Mouse (Mus musculus): ENCODE measurements around the gene Pxn. TPM values are rescaled to one million over a fixed set of nuclear protein-coding genes. Genes with fewer than 3 reads are reported as not detected.

Gene Pxn
- polyA plus RNA-seq, 1 experiment: 120 TPM

DNA sequence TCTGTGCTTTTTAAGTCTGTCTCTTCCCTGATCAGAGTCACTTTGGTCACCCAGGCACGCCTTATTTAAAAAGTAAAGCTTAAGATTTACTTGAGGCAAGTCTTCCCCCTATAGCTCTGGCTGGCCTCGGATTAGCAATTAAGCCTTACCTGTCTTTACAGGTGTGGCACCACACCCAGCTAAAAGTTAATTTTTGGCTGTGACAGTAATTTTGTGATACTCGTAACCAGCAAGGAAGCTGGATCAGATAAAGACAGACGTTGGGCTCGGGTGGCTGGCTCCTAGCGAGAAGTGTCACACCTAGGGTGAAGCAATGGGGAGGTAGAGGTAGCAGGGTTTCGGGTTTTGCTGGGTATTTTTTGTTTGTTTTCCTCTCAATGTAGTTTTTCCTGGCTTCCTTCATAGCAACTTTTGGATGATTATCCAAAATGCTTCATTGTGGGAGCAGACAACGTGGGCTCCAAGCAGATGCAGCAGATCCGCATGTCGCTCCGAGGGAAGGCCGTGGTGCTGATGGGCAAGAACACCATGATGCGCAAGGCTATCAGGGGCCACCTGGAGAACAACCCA lies 53.9 kb downstream of the Pxn start:
- Histone ChIP-seq H3K4me2 (ENCODE audit: low read depth) (peak overlapping the region; percentile 100), H3K4me3 (peak overlapping the region; percentile 77), H3K36me3 (ENCODE audit: control insufficient read depth, insufficient read depth) (peaks cover 37% of the 10 kb centered on the region), H3K27me3 (ENCODE audit: control insufficient read depth, insufficient read depth, insufficient read length) (no peaks in the 10 kb centered on the region), H3ac (ENCODE audit: control insufficient read depth, insufficient read length) (peak overlapping the region; percentile 35), H3K79me2 (ENCODE audit: control insufficient read depth, insufficient read depth) (peaks cover 37% of the 10 kb centered on the region)
- TF ChIP-seq MAX (IDR thresholded peaks at IDR 0.05; ENCODE audit: low read depth) (no peak), REST (IDR thresholded peaks at IDR 0.05; ENCODE audit: insufficient read depth, insufficient read length) (no peak), POLR2A (IDR thresholded peaks at IDR 0.05; ENCODE audit: insufficient read length, low read depth) (peak; percentile 8), POLR2AphosphoS2 (IDR thresholded peaks at IDR 0.05; ENCODE audit: insufficient read length, low read depth) (peak; percentile 38), CEBPB (IDR thresholded peaks at IDR 0.05; ENCODE audit: insufficient read depth, poor library complexity, severe bottlenecking) (no peak), MYOD1 (IDR thresholded peaks at IDR 0.05; ENCODE audit: control insufficient read depth in 1 of 3, insufficient read length in 2 of 3, low read depth in 2 of 3) (no peak), MYOG (IDR thresholded peaks at IDR 0.05; ENCODE audit: control insufficient read depth in 1 of 3, insufficient read depth in 1 of 3, insufficient read length in 2 of 3, low read depth in 2 of 3) (no peak)

DNA sequence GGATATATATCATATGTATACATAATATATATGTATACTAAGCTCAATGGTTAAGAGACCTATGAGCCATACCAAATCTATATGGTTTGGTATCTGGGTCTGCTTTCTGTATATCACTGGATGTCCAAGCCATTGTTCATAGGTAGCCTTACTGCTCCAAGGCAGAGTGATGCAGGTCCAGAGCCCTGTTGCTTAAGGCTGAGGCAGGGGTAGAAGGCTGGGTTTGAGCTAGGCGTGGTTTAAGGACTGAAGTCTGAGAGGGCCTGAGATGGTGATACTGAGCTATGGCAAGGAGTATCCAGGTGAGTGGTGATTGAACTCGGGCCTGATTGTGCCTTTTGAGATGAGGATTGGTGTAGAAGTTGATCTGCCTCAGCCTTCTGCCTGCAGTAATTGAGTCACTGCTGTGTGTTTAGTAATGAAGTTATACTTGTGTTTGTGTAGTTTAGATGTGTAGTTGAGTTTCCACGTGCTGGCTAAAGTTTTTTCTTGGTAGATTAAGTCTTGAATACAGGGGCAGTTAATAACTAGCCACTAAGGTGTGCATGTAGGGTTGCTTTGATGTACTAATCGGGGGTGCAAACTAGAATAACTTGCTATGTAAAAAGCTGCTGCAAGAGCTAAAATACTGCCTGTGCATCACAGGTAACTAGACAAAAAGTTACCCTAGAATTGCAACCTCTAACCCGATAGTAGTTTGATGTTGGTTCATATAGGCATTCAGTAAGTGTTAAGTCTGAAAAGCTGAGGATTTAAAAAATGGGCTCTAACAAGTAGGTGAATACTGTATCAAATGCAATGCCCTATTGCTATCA lies 57.5 kb downstream of the Pxn start:
- peak overlapping the region; percentile 91 for H3K4me2 ChIP-seq (ENCODE audit: low read depth)
- H3K27me3 ChIP-seq (ENCODE audit: control insufficient read depth, insufficient read depth, insufficient read length): no peaks in the 10 kb centered on the region
- TF ChIP-seq E2F4 (IDR thresholded peaks at IDR 0.05; ENCODE audit: insufficient read depth) (no peak), MYOG (IDR thresholded peaks at IDR 0.05; ENCODE audit: control insufficient read depth in 1 of 3, insufficient read depth in 1 of 3, insufficient read length in 2 of 3, low read depth in 2 of 3) (no peak), CEBPB (IDR thresholded peaks at IDR 0.05; ENCODE audit: insufficient read depth, poor library complexity, severe bottlenecking) (no peak), POLR2AphosphoS2 (IDR thresholded peaks at IDR 0.05; ENCODE audit: insufficient read length, low read depth) (peak; percentile 49), SRF (IDR thresholded peaks at IDR 0.05; ENCODE audit: control insufficient read depth, insufficient read length, low read depth) (no peak), REST (IDR thresholded peaks at IDR 0.05; ENCODE audit: insufficient read depth, insufficient read length) (no peak), TCF3 (IDR thresholded peaks at IDR 0.05; ENCODE audit: insufficient read length, low read depth) (no peak)
- peaks cover 37% of the 10 kb centered on the region for H3K36me3 ChIP-seq (ENCODE audit: control insufficient read depth, insufficient read depth)
- H3ac ChIP-seq (ENCODE audit: control insufficient read depth, insufficient read length): no peak overlapping the region
- H3K79me2 ChIP-seq (ENCODE audit: control insufficient read depth, insufficient read depth): peaks cover 72% of the 10 kb centered on the region
- H3K4me3 ChIP-seq: peak overlapping the region; percentile 51

DNA sequence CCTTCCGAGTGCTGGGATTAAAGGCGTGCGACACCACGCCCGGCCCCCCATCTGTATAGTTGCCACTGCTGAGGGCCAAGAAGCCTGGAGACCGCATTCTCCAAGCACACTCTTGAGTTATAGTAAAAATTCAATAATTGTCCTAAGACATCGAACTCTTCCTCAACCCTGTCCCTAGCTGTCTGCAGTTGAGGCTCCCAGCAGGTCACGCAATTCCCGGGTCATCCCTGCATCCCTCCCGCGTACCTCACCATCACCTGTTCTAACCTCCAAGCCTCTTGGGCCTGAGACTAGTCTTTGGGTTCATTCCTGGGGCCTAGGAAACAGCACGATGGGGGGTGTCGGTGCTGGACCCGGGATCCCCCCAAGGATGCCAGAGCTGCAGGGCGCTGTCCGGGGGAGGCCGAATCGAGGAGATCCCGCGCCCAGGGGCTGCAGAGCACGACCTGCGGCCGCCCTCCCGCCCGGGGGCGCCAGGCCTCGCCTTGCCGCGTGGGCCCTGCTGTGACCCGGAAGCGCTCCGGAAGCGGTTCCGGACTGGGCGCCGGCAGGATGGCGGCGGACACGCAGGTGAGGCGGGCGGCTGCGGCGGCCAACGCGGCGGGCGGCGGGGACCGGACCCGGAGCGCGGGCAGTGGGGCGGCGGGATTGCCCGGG lies 58.4 kb downstream of the Pxn start, which contains the start of gene Gcn1l1:
TSS of gene Gcn1l1 (plus strand) at position 518 of the 657 bp plus-strand sequence.
- TF ChIP-seq MYOD1 (IDR thresholded peaks at IDR 0.05; ENCODE audit: control insufficient read depth in 1 of 3, insufficient read length in 2 of 3, low read depth in 2 of 3): peak in 1 of 3 experiments; percentile 18
- no peak for TF ChIP-seq CEBPB (IDR thresholded peaks at IDR 0.05; ENCODE audit: insufficient read depth, poor library complexity, severe bottlenecking)
- peak; percentile 86 for TF ChIP-seq POLR2AphosphoS2 (IDR thresholded peaks at IDR 0.05; ENCODE audit: insufficient read length, low read depth)
- no peak for TF ChIP-seq SRF (IDR thresholded peaks at IDR 0.05; ENCODE audit: control insufficient read depth, insufficient read length, low read depth)
- TF ChIP-seq TCF12 (IDR thresholded peaks at IDR 0.05; ENCODE audit: insufficient read depth, poor library complexity, severe bottlenecking): no peak
- TF ChIP-seq POLR2A (IDR thresholded peaks at IDR 0.05; ENCODE audit: insufficient read length, low read depth): peak; percentile 76
- peak in 1 of 3 experiments; percentile 16 for TF ChIP-seq MYOG (IDR thresholded peaks at IDR 0.05; ENCODE audit: control insufficient read depth in 1 of 3, insufficient read depth in 1 of 3, insufficient read length in 2 of 3, low read depth in 2 of 3)
- TF ChIP-seq E2F4 (IDR thresholded peaks at IDR 0.05; ENCODE audit: insufficient read depth): no peak
- TF ChIP-seq REST (IDR thresholded peaks at IDR 0.05; ENCODE audit: insufficient read depth, insufficient read length): no peak
- Histone ChIP-seq H3K36me3 (ENCODE audit: control insufficient read depth, insufficient read depth) (peaks cover 37% of the 10 kb centered on the region), H3K27me3 (ENCODE audit: control insufficient read depth, insufficient read depth, insufficient read length) (no peaks in the 10 kb centered on the region), H3K4me3 (peak within 1 kb of the TSS; percentile 51), H3ac (ENCODE audit: control insufficient read depth, insufficient read length) (peak within 1 kb of the TSS; percentile 85), H3K4me2 (ENCODE audit: low read depth) (peak within 1 kb of the TSS; percentile 96), H3K79me2 (ENCODE audit: control insufficient read depth, insufficient read depth) (peaks cover 77% of the 10 kb centered on the region)

DNA sequence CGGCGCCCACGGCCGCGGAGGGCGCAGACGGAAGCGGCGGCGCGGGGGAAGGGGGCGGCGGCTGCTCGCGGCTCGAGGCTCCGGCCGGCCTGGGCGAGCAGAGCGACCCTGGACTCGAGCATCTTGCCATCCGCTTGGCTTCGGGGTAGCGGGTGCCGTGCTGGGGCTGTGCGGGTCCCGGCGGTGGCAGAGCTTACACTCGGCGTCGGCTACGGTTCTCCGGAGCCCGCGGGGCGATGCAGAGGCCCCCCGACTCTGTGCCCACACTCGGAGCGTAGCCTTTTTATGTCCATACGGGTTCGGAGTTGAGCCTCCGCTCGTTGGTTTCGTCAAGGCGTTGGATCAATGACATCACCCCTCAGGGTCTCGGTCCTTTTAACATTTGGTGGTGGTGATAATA lies 58.9 kb downstream of the Pxn start:
- peaks cover 77% of the 10 kb centered on the region for H3K79me2 ChIP-seq (ENCODE audit: control insufficient read depth, insufficient read depth)
- peaks cover 35% of the 10 kb centered on the region for H3K36me3 ChIP-seq (ENCODE audit: control insufficient read depth, insufficient read depth)
- H3K4me3 ChIP-seq: peak overlapping the region; percentile 51
- no peak for TF ChIP-seq CEBPB (IDR thresholded peaks at IDR 0.05; ENCODE audit: insufficient read depth, poor library complexity, severe bottlenecking)
- TF ChIP-seq TCF12 (IDR thresholded peaks at IDR 0.05; ENCODE audit: insufficient read depth, poor library complexity, severe bottlenecking): no peak
- no peak for TF ChIP-seq MAX (IDR thresholded peaks at IDR 0.05; ENCODE audit: low read depth)
- no peak for TF ChIP-seq MYOD1 (IDR thresholded peaks at IDR 0.05; ENCODE audit: control insufficient read depth in 1 of 3, insufficient read length in 2 of 3, low read depth in 2 of 3)
- TF ChIP-seq SRF (IDR thresholded peaks at IDR 0.05; ENCODE audit: control insufficient read depth, insufficient read length, low read depth): no peak
- TF ChIP-seq REST (IDR thresholded peaks at IDR 0.05; ENCODE audit: insufficient read depth, insufficient read length): no peak
- TF ChIP-seq POLR2AphosphoS2 (IDR thresholded peaks at IDR 0.05; ENCODE audit: insufficient read length, low read depth): no peak
- no peak for TF ChIP-seq POLR2A (IDR thresholded peaks at IDR 0.05; ENCODE audit: insufficient read length, low read depth)
- no peak for TF ChIP-seq MYOG (IDR thresholded peaks at IDR 0.05; ENCODE audit: control insufficient read depth in 1 of 3, insufficient read depth in 1 of 3, insufficient read length in 2 of 3, low read depth in 2 of 3)
- TF ChIP-seq E2F4 (IDR thresholded peaks at IDR 0.05; ENCODE audit: insufficient read depth): no peak
- no peak for TF ChIP-seq USF1 (IDR thresholded peaks at IDR 0.05; ENCODE audit: low read depth)
- TF ChIP-seq TCF3 (IDR thresholded peaks at IDR 0.05; ENCODE audit: insufficient read length, low read depth): no peak
- peak overlapping the region; percentile 96 for H3K4me2 ChIP-seq (ENCODE audit: low read depth)
- no peaks in the 10 kb centered on the region for H3K27me3 ChIP-seq (ENCODE audit: control insufficient read depth, insufficient read depth, insufficient read length)
- H3ac ChIP-seq (ENCODE audit: control insufficient read depth, insufficient read length): peak overlapping the region; percentile 85
